Mouse (Mus musculus): ENCODE data around the gene Papolb.

- TF ChIP-seq CTCF (IDR thresholded peaks at IDR 0.05; ENCODE audit: low read depth) (no peak), EP300 (optimal IDR thresholded peaks at IDR 0.05) (no peak)
Observed at GRCm38 (mm10) chr5:142535388-142535787, 5.5 kb upstream of the Papolb start.
